Mouse (Mus musculus) stomach, embryonic 14.5 days (tissue): ENCODE measurements around the gene Fbxo46. TPM values are rescaled to one million over a fixed set of nuclear protein-coding genes. Genes with fewer than 3 reads are reported as not detected.
"Not testable (repeated sequence)": the region's sequence is repeated elsewhere in the genome, so short reads cannot be mapped to it uniquely, and the experiment has no call there.

Source experiments
- ATAC-seq: fragments of 200-750 bp; cut with Nextera tagmentation; 2 replicates; pipeline ENCODE4 v1.8.0; 2017; ENCODE audit warnings: low read depth, moderate TSS enrichment; ENCODE audit not compliant: insufficient number of reproducible peaks, insufficient read depth, low FRiP score
- H3K27ac ChIP-seq: fragments of 300-500 bp; sonication (generic); 2 replicates; pipeline ENCODE4 v1.5.1; 2014; ENCODE audit warnings: mild to moderate bottlenecking, low read length, moderate library complexity, mixed read lengths
- H3K27me3 ChIP-seq: fragments of 300-500 bp; sonication (generic); 2 replicates; pipeline ENCODE4 v1.6.1; 2014; ENCODE audit warnings: low read length, control low read depth, mixed read lengths; ENCODE audit not compliant: control insufficient read depth, insufficient read depth
- H3K36me3 ChIP-seq: fragments of 300-500 bp; sonication (generic); 2 replicates; pipeline ENCODE4 v1.6.1; 2014; ENCODE audit warnings: mild to moderate bottlenecking, control low read depth, low read length, moderate library complexity, mixed read lengths; ENCODE audit not compliant: control insufficient read depth, insufficient read depth
- H3K4me1 ChIP-seq: fragments of 300-500 bp; sonication (generic); 2 replicates; pipeline ENCODE4 v1.6.1; 2014; ENCODE audit warnings: low read length, control low read depth, mixed read lengths; ENCODE audit not compliant: control insufficient read depth, insufficient read depth
- H3K4me2 ChIP-seq: fragments of 300-500 bp; sonication (generic); replicated peaks from 2 replicates; pipeline ENCODE4 v1.6.1; 2014; ENCODE audit warnings: low read depth, low read length, control low read depth
- H3K4me3 ChIP-seq: fragments of 300-500 bp; sonication (generic); 2 replicates; pipeline ENCODE4 v1.5.1; 2014; ENCODE audit warnings: low read depth, low read length, control low read depth
- H3K9ac ChIP-seq: fragments of 300-500 bp; sonication (generic); replicated peaks from 2 replicates; pipeline ENCODE4 v1.6.1; 2014; ENCODE audit warnings: low read depth, mild to moderate bottlenecking, control low read depth, low read length, moderate library complexity, mixed read lengths
- H3K9me3 ChIP-seq: fragments of 300-500 bp; sonication (generic); 2 replicates; pipeline ENCODE4 v1.6.1; 2016; ENCODE audit warnings: low read depth, low read length, control low read depth; ENCODE audit not compliant: control insufficient read depth
- WGBS: fragments of 180-500 bp; shearing (Covaris S2); extraction: QIAGEN DNeasy Blood & Tissue Kit; methylation state at CpG from one replicate; pipeline ENCODE4 v1.1.7; 2014; 5-methylcytosine and 5-hydroxymethylcytosine counted together
- polyA plus RNA-seq: library from polyadenylated mRNA; unstranded; fragments of >200 nt; fragmentation: Nextera tagmentation; extraction: Ambion mirVana; gene quantifications from 2 replicates; pipeline ENCODE4 v1.2.1, GENCODE M21; 2014

The Fbxo46 gene
- polyA plus RNA-seq = 9.1 and 9.5 TPM in 2 replicates

GRCm38 (mm10) chr7:19119631-19120429 lies at the start of gene Fbxo46:
Gene Fbxo46 (plus strand): TSS chr7:19119859.
- Histone ChIP-seq H3K9ac (peak within 1 kb of the TSS; percentile 74), H3K36me3 (no peaks in the 10 kb centered on the region), H3K27ac (peak within 1 kb of the TSS; percentile 48; the same call in 1 of the 2 replicates), H3K9me3 (peaks cover 4% of the 10 kb centered on the region; the same call in 1 of the 2 replicates), H3K27me3 (no peaks in the 10 kb centered on the region), H3K4me3 (peak within 1 kb of the TSS; percentile 68), H3K4me2 (peak within 1 kb of the TSS; percentile 85), H3K4me1 (peaks cover 16% of the 10 kb centered on the region; the same call in 1 of the 2 replicates)
- peak; percentile 95 for ATAC-seq
- WGBS = 1% methylated on average over 34 of the region's 34 CpGs

DNA sequence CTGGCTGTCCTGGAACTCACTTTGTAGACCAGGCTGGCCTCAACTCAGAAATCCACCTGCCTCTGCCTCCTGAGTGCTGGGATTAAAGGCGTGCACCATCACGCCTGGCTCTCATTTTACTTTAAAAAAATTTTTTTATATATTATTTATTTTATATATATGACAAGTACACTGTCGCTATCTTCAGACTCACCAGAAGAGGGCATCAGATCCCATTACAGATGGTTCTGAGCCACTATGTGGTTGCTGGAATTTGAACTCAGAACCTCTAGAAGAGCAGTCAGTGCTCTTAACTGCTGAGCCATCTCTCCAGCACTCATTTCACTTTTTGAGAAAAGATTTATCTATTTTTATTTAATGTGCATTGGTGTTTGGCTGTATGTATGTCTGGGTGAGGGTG lies 48.6 kb upstream of the Fbxo46 start:
- H3K36me3 ChIP-seq, H3K4me1 ChIP-seq, H3K9me3 ChIP-seq, H3K4me2 ChIP-seq, ATAC-seq, H3K27ac ChIP-seq, H3K9ac ChIP-seq, H3K4me3 ChIP-seq, H3K27me3 ChIP-seq: not testable (repeated sequence)
- WGBS = 48% methylated on average over 3 of the region's 3 CpGs

DNA sequence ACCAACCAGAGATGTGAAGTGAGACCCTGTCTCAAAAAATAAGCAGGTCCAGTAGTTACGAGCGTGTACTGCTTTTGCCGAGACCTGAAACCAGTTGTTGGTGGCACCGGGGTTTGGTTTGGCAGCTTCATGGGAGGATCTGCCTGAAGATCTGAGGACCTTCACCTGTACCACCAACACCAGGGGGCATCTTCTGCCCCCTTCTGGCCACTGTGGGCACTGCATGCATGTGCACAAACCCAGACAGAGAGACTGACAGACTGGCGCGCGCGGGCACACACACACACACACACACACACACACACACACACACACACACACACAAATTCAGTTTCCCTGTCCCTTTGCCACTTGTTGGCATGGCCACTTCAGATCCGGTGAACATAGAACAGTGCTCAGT lies 46.2 kb upstream of the Fbxo46 start:
- WGBS = 83% methylated on average over 9 of the region's 9 CpGs
- peaks cover 18% of the 10 kb centered on the region for H3K4me1 ChIP-seq

DNA sequence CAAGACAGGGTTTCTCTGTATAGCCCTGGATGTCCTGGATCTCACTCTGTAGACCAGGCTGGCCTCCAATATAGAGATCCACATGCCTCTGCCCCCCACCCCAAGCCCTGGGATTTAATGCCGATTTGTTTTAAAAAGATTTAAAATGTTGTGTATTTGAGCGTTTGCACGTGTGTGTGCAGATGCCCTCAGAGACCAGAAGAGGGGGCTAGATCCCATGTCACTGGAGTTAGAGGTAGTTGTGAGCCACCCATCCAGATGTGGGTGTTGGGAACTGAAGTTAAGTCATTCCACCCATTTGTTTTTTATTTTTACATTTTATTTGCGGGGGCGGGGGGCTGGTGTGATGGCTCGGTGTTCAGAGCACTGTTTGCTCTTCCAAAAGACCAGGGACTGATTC lies 45.2 kb upstream of the Fbxo46 start:
- Histone ChIP-seq H3K4me3 (no peak overlapping the region), H3K9ac (no peak overlapping the region), H3K27ac (no peak overlapping the region), H3K9me3 (no peaks in the 10 kb centered on the region), H3K36me3 (peaks cover 17% of the 10 kb centered on the region), H3K4me1 (peaks cover 18% of the 10 kb centered on the region), H3K27me3 (no peaks in the 10 kb centered on the region), H3K4me2 (no peak overlapping the region)
- ATAC-seq = no peak
- WGBS = 94% methylated on average over 6 of the region's 6 CpGs

More for the DNA sequence above, 46.2 kb upstream of the Fbxo46 start:
- peaks cover 7% of the 10 kb centered on the region; the same call in 1 of the 2 replicates for H3K36me3 ChIP-seq
- H3K27me3 ChIP-seq = no peaks in the 10 kb centered on the region
- H3K4me3 ChIP-seq = no peak overlapping the region
- no peak overlapping the region for H3K27ac ChIP-seq
- no peak for ATAC-seq
- H3K9me3 ChIP-seq = no peaks in the 10 kb centered on the region
- H3K9ac ChIP-seq = no peak overlapping the region
- H3K4me2 ChIP-seq = no peak overlapping the region

- Histone ChIP-seq H3K36me3 (peaks cover 24% of the 10 kb centered on the region), H3K27me3 (no peaks in the 10 kb centered on the region), H3K4me3 (peak overlapping the region; percentile 98), H3K9ac (no peak overlapping the region), H3K27ac (no peak overlapping the region), H3K4me2 (peak overlapping the region; percentile 42), H3K9me3 (no peaks in the 10 kb centered on the region), H3K4me1 (peaks cover 18% of the 10 kb centered on the region)
- 0 out of 2 replicates have a peak, but pooled peaks have one; percentile 0 for ATAC-seq
- 58% methylated on average over 5 of the region's 5 CpGs for WGBS
Measured at GRCm38 (mm10) chr7:19075231-19075630, 44.4 kb upstream of the Fbxo46 start.

DNA sequence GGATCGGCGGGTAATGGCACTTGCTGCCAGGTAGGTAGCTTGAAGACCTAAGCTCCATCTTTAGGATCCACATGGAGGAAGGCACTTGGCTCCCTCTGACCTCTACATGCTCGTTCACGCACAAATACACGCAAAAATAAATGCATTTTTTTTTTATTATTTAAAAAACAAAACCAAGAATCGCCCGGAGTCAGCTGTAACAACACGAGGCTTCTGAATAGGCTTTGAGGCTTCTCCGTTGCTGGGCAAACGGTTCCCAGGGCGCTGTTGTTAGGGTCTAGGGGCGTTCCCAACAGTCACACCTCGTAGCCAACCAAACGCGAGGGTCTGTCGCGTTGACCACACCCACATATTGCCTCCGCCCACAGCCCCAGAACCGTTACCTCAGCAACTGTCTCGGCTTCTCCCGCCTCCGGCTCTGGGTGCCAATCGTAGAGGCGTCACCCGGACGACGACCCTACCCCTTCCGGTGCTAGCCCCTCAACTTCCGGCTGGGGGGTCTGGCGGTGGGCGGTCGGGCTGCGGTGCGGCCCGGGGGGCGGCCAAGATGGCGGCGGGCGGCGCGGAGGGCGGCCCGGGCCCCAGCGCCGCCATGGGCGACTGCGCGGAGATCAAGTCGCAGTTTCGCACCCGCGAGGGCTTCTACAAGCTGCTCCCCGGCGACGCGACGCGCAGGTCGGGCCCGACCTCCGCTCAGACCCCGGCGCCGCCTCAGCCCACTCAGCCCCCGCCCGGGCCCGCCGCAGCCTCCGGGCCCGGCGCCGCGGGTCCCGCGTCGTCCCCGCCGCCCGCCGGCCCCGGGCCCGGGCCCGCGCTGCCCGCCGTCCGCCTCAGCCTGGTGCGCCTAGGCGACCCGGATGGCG lies 43.7 kb upstream of the Fbxo46 start, which contains the start of gene Dmwd:
Dmwd (plus strand) TSS at position 505 of the 863 bp plus-strand sequence.
- Histone ChIP-seq H3K4me3 (peak within 1 kb of the TSS; percentile 98), H3K4me2 (peak within 1 kb of the TSS; percentile 88), H3K27me3 (no peaks in the 10 kb centered on the region), H3K9me3 (no peaks in the 10 kb centered on the region), H3K27ac (peak within 1 kb of the TSS; percentile 76), H3K36me3 (peaks cover 31% of the 10 kb centered on the region), H3K4me1 (peaks cover 18% of the 10 kb centered on the region), H3K9ac (peak within 1 kb of the TSS; percentile 96)
- under 1% methylated on average over 89 of the region's 91 CpGs for WGBS
- ATAC-seq = peak; percentile 98

DNA sequence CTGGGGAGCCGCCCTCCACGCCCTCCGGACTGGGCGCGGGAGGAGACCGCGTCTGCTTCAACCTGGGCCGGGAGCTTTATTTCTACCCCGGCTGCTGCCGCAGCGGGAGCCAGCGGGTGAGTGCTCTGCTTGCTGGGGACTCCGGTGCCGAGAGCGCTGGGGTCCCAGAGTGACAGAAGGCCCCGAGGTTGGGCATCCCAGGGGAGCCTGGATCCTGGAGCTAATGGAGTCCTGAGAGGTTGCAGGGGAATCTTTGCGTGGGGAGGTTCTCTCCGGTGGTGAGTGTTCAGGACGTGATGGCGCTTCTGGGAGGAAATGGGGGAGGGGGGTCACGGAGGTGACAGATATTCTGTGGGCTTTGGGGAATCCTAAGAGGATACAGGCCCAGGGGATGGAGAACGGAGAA lies 43.1 kb upstream of the Fbxo46 start:
- Histone ChIP-seq H3K4me3 (peak overlapping the region; percentile 98), H3K36me3 (peaks cover 38% of the 10 kb centered on the region), H3K4me1 (peaks cover 18% of the 10 kb centered on the region), H3K4me2 (peak overlapping the region; percentile 88), H3K9me3 (no peaks in the 10 kb centered on the region), H3K27ac (peak overlapping the region; percentile 76; the same call in 1 of the 2 replicates), H3K27me3 (no peaks in the 10 kb centered on the region), H3K9ac (peak overlapping the region; percentile 96)
- WGBS = under 1% methylated on average over 22 of the region's 22 CpGs
- ATAC-seq = no peak

GRCm38 (mm10) chr7:19077761-19078160 lies 41.9 kb upstream of the Fbxo46 start:
- H3K27ac ChIP-seq = no peak overlapping the region
- H3K4me1 ChIP-seq = peaks cover 26% of the 10 kb centered on the region
- no peak for ATAC-seq
- WGBS = 73% methylated on average over 14 of the region's 14 CpGs
- H3K36me3 ChIP-seq = peaks cover 44% of the 10 kb centered on the region
- no peaks in the 10 kb centered on the region for H3K9me3 ChIP-seq
- H3K4me3 ChIP-seq = peak overlapping the region; percentile 98; the same call in 1 of the 2 replicates
- peak overlapping the region; percentile 88; the same call in 1 of the 2 replicates for H3K4me2 ChIP-seq
- H3K9ac ChIP-seq = no peak overlapping the region
- no peaks in the 10 kb centered on the region for H3K27me3 ChIP-seq
